Comparison of ENCODE assay signal across 8 mouse cellular contexts in the genomic region with DNA sequence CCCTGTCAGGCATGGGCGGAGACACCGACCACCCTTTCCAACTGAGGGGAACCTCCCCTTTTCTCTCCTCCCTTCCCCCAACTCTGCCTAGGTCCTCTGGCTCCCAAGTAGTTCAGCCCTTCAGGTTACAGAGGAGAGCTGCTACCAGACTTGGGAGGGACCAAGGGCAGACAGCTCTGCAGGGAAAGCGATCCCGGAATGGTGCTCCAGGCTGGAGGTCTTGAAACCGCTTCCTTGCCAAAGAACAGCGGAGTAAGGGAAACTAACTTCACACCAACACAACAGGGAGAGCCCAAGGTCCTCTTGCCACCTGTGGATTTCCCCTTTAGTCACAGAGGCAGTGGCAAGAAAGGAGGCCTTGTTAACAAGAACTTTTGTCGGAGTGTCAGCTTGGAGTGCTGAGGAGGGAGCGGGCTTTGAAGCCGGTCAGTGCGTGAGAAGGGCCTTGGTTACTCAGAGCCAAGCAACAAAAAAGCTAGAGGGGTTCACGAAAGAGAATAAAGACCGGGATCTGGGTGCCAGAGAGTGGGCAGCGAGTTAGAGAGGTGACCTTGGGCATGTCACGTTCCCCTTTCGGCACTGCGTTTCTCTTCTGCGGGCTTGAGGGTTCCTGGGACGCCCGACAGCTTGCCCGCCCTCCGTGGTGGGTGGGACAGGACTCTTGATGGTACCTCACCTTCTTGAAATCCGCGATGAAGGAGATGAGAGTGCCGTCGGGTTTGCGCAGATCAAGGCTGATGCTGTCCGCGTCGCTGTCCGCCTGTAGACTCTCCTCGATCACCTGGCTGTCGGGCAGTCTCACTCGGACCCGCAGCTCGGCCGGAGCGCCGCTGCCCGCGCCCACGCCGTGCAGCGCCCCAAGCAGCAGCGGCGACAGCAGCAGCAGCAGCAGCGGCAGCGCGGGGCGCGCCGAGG. TPM values are rescaled to one million over a fixed set of nuclear protein-coding genes. Genes with fewer than 3 reads are reported as not detected.
DNase-seq lines count a peak whose midpoint lies in the region; ATAC-seq and TF ChIP-seq lines count a peak whose summit lies in the region.

No protein-coding gene starts in this region.

- no peak for TF ChIP-seq POLR2A in spleen, adult 2 months (IDR thresholded peaks at IDR 0.05; ENCODE audit: low read depth, low read length)

- no peaks in the 10 kb centered on the region for H3K36me3 ChIP-seq in spleen, adult 2 months (ENCODE audit: control insufficient read depth, insufficient read depth, low read length)
- 0 out of 2 replicates have a peak, but pooled peaks cover 3% of the 10 kb centered on the region for H3K36me3 ChIP-seq in embryonic facial prominence, embryonic 15.5 days
- H3K36me3 ChIP-seq in kidney, embryonic 14.5 days (ENCODE audit: control insufficient read depth, insufficient read depth, low read length), result peaks cover 9% of the 10 kb centered on the region; the same call in 1 of the 2 replicates
- H3K36me3 ChIP-seq in midbrain, embryonic 14.5 days (ENCODE audit: control insufficient read depth, insufficient read depth, low read length), result no peaks in the 10 kb centered on the region

- 0 out of 2 replicates have a peak, but pooled peaks cover 2% of the 10 kb centered on the region for H3K27me3 ChIP-seq in spleen, adult 2 months (ENCODE audit: control insufficient read depth, insufficient read depth, low read length)
- H3K27me3 ChIP-seq in embryonic facial prominence, embryonic 15.5 days, result no peaks in the 10 kb centered on the region
- no peaks in the 10 kb centered on the region for H3K27me3 ChIP-seq in kidney, embryonic 14.5 days (ENCODE audit: control insufficient read depth, insufficient read depth, low read length)
- peaks cover 35% of the 10 kb centered on the region for H3K27me3 ChIP-seq in midbrain, embryonic 14.5 days (ENCODE audit: control insufficient read depth, insufficient read depth, low read length)

- no peak for TF ChIP-seq CTCF in spleen, adult 2 months (IDR thresholded peaks at IDR 0.05; ENCODE audit: extremely low read depth, insufficient read depth, insufficient read length, insufficient replicate concordance)

- H3K9ac ChIP-seq in embryonic facial prominence, embryonic 15.5 days, result peak overlapping the region; percentile 81
- peak overlapping the region; percentile 83 for H3K9ac ChIP-seq in kidney, embryonic 14.5 days (ENCODE audit: low read depth, low read length)
- peak overlapping the region; percentile 43 for H3K9ac ChIP-seq in midbrain, embryonic 14.5 days (replicated peaks; ENCODE audit: low read length)

- DNase-seq in spleen, adult 2 months (ENCODE audit: low read depth in 1 of 2, low spot score in 2 of 2), result no peak
- no peak for DNase-seq in spleen, postnatal 36 days (ENCODE audit: low spot score in 2 of 2)
- DNase-seq in midbrain, embryonic 14.5 days, result peak; percentile 49
- no peak for DNase-seq in urinary bladder, adult 2 months (ENCODE audit: low spot score)
- DNase-seq in layer of hippocampus, adult 9-10 months (ENCODE audit: low spot score), result no peak

- no peaks in the 10 kb centered on the region; the same call in 1 of the 2 replicates for H3K4me1 ChIP-seq in spleen, adult 2 months (ENCODE audit: control insufficient read depth, insufficient read depth, insufficient read length)
- H3K4me1 ChIP-seq in embryonic facial prominence, embryonic 15.5 days, result peaks cover 57% of the 10 kb centered on the region
- H3K4me1 ChIP-seq in kidney, embryonic 14.5 days (ENCODE audit: control insufficient read depth, insufficient read depth, low read length), result peaks cover 38% of the 10 kb centered on the region
- peaks cover 12% of the 10 kb centered on the region; the same call in 1 of the 2 replicates for H3K4me1 ChIP-seq in midbrain, embryonic 14.5 days (ENCODE audit: control insufficient read depth, insufficient read depth, low read length)

- H3K9me3 ChIP-seq in embryonic facial prominence, embryonic 15.5 days (replicated peaks), result no peaks in the 10 kb centered on the region
- H3K9me3 ChIP-seq in kidney, embryonic 14.5 days (ENCODE audit: control insufficient read depth, low read length), result no peaks in the 10 kb centered on the region
- no peaks in the 10 kb centered on the region for H3K9me3 ChIP-seq in midbrain, embryonic 14.5 days (ENCODE audit: control insufficient read depth, low read length)

- ATAC-seq in embryonic facial prominence, embryonic 15.5 days (ENCODE audit: insufficient number of reproducible peaks, low FRiP score, low TSS enrichment, low read depth), result no peak
- 0 out of 2 replicates have a peak, but pooled peaks have one; percentile 0 for ATAC-seq in kidney, embryonic 14.5 days (ENCODE audit: low FRiP score, low TSS enrichment)
- ATAC-seq in midbrain, embryonic 14.5 days (ENCODE audit: low FRiP score, low TSS enrichment), result no peak
- no peak for ATAC-seq in cerebellum, adult (ENCODE audit: insufficient number of reproducible peaks, low FRiP score, low TSS enrichment)

- WGBS in spleen, adult 2 months, result 9% methylated on average over 51 of the region's 51 CpGs
- under 1% methylated on average over 51 of the region's 51 CpGs for WGBS in embryonic facial prominence, embryonic 15.5 days
- WGBS in kidney, embryonic 14.5 days, result 2% methylated on average over 51 of the region's 51 CpGs
- 1% methylated on average over 51 of the region's 51 CpGs for WGBS in midbrain, embryonic 14.5 days

- H3K4me2 ChIP-seq in embryonic facial prominence, embryonic 15.5 days (replicated peaks), result peak overlapping the region; percentile 67
- H3K4me2 ChIP-seq in kidney, embryonic 14.5 days (replicated peaks; ENCODE audit: low read depth, low read length), result peak overlapping the region; percentile 85
- H3K4me2 ChIP-seq in midbrain, embryonic 14.5 days (ENCODE audit: low read length), result peak overlapping the region; percentile 71

- H3K27ac ChIP-seq in spleen, adult 2 months (ENCODE audit: insufficient read depth, low read length), result no peak overlapping the region
- H3K27ac ChIP-seq in embryonic facial prominence, embryonic 15.5 days (replicated peaks), result peak overlapping the region; percentile 94
- peak overlapping the region; percentile 88 for H3K27ac ChIP-seq in kidney, embryonic 14.5 days (ENCODE audit: low read depth, low read length)
- H3K27ac ChIP-seq in midbrain, embryonic 14.5 days (replicated peaks; ENCODE audit: low read depth, low read length), result no peak overlapping the region

- H3K4me3 ChIP-seq in spleen, adult 2 months (ENCODE audit: extremely low read depth, insufficient read depth, insufficient read length), result peak overlapping the region; percentile 68
- H3K4me3 ChIP-seq in embryonic facial prominence, embryonic 15.5 days (replicated peaks), result peak overlapping the region; percentile 91
- H3K4me3 ChIP-seq in kidney, embryonic 14.5 days (ENCODE audit: low read length), result peak overlapping the region; percentile 90
- H3K4me3 ChIP-seq in midbrain, embryonic 14.5 days (replicated peaks; ENCODE audit: low read depth, low read length), result peak overlapping the region; percentile 45

RNA-seq across cellular contexts. Expression of gene Oaf, which starts 0.8 kb away (rescaled TPM):
- 8.5 and 10.9 TPM in 2 replicates for polyA plus RNA-seq in spleen, adult 2 months (2012; rRNA removed)
- polyA plus RNA-seq in embryonic facial prominence, embryonic 15.5 days (2015; fragmentation: Nextera tagmentation; extraction: Ambion mirVana), result 91.2 and 96.9 TPM in 2 replicates
- 88.5 and 88.9 TPM in 2 replicates for polyA plus RNA-seq in kidney, embryonic 14.5 days (2014; fragmentation: Nextera tagmentation; extraction: Ambion mirVana)
- 2.3 and 7.9 TPM in 2 replicates for polyA plus RNA-seq in midbrain, embryonic 14.5 days (2014; fragmentation: Nextera tagmentation; extraction: Ambion mirVana)
- polyA plus RNA-seq in urinary bladder, adult 2 months (2012; rRNA removed), result 53.7 and 67.1 TPM in 2 replicates

RNA-seq across cellular contexts. Expression of gene Pou2f3, which starts 28.7 kb away (rescaled TPM):
- not detected in 2 replicates for polyA plus RNA-seq in spleen, adult 2 months (2012; rRNA removed)
- 11.2 and 12.7 TPM in 2 replicates for polyA plus RNA-seq in embryonic facial prominence, embryonic 15.5 days (2015; fragmentation: Nextera tagmentation; extraction: Ambion mirVana)
- 0.11 TPM in 1 of 2 replicates, not detected in the other for polyA plus RNA-seq in kidney, embryonic 14.5 days (2014; fragmentation: Nextera tagmentation; extraction: Ambion mirVana)
- 0.08 TPM in 1 of 2 replicates, not detected in the other for polyA plus RNA-seq in midbrain, embryonic 14.5 days (2014; fragmentation: Nextera tagmentation; extraction: Ambion mirVana)
- polyA plus RNA-seq in urinary bladder, adult 2 months (2012; rRNA removed), result 0.28 and 0.53 TPM in 2 replicates

Comparison
In these comparisons a context has a peak if more than half of its experiments do, and no peak if none do; other contexts are left out.
1. H3K27ac ChIP-seq: peak in embryonic facial prominence, embryonic 15.5 days (single experiment) and kidney, embryonic 14.5 days (single experiment); none in spleen, adult 2 months (single experiment) and midbrain, embryonic 14.5 days (single experiment).
2. Peak in every context shown above with its lines, with median percentiles within 50 percentile points of each other: H3K4me3 ChIP-seq, H3K4me2 ChIP-seq and H3K9ac ChIP-seq.